Mouse (Mus musculus) intestine, embryonic 15.5 days (tissue): ENCODE results near the gene Smg9. TPM values are rescaled to one million over a fixed set of nuclear protein-coding genes. Genes with fewer than 3 reads are reported as not detected.

Source experiments
- ATAC-seq: fragments of 200-750 bp; cut with Nextera tagmentation; 2 replicates; pipeline ENCODE4 v1.8.0; 2017; ENCODE audit warnings: moderate TSS enrichment, moderate library complexity
- H3K27ac ChIP-seq: fragments of 300-500 bp; sonication (generic); 2 replicates; pipeline ENCODE4 v1.5.1; 2015; ENCODE audit warnings: mild to moderate bottlenecking, inconsistent platforms
- H3K27me3 ChIP-seq: fragments of 300-500 bp; sonication (generic); replicated peaks from 2 replicates; pipeline ENCODE4 v1.6.1; 2015; ENCODE audit warnings: inconsistent platforms
- H3K36me3 ChIP-seq: fragments of 300-500 bp; sonication (generic); 2 replicates; pipeline ENCODE4 v1.6.1; 2015; ENCODE audit warnings: inconsistent platforms
- H3K4me1 ChIP-seq: fragments of 300-500 bp; sonication (generic); replicated peaks from 2 replicates; pipeline ENCODE4 v1.6.1; 2015; ENCODE audit warnings: inconsistent platforms
- H3K4me2 ChIP-seq: fragments of 300-500 bp; sonication (generic); replicated peaks from 2 replicates; pipeline ENCODE4 v1.6.1; 2015; ENCODE audit warnings: mild to moderate bottlenecking, inconsistent platforms
- H3K4me3 ChIP-seq: fragments of 300-500 bp; sonication (generic); replicated peaks from 2 replicates; pipeline ENCODE4 v1.5.1; 2015; ENCODE audit warnings: inconsistent platforms
- H3K9ac ChIP-seq: fragments of 300-500 bp; sonication (generic); 2 replicates; pipeline ENCODE4 v1.6.1; 2015; ENCODE audit warnings: inconsistent platforms
- H3K9me3 ChIP-seq: fragments of 300-500 bp; sonication (generic); 2 replicates; pipeline ENCODE4 v1.6.1; 2016; ENCODE audit warnings: inconsistent platforms
- WGBS: fragments of 180-500 bp; shearing (Covaris S2); methylation state at CpG from one replicate; pipeline ENCODE4 v1.1.7; 2015; 5-methylcytosine and 5-hydroxymethylcytosine counted together
- polyA plus RNA-seq: library from polyadenylated mRNA; unstranded; fragments of >200 nt; fragmentation: Nextera tagmentation; extraction: Ambion mirVana; gene quantifications from 2 replicates; pipeline ENCODE4 v1.2.1, GENCODE M21; 2015

Gene Smg9
- polyA plus RNA-seq, 1 experiment from 2014 or later = 19.6 TPM

GRCm38 (mm10) chr7:24369731-24370541 lies 29.5 kb upstream of the Smg9 start, which contains the start of gene Kcnn4:
Gene Kcnn4, plus strand, starts transcription at chr7:24370263.
- WGBS = 36% methylated on average over 23 of the region's 23 CpGs
- Histone ChIP-seq H3K4me3 (0 out of 2 replicates have a peak within 1 kb of the TSS, but pooled peaks have one; percentile 9), H3K36me3 (no peaks in the 10 kb centered on the region), H3K9me3 (no peaks in the 10 kb centered on the region), H3K27ac (no peak within 1 kb of the TSS), H3K27me3 (no peaks in the 10 kb centered on the region), H3K4me1 (peaks cover 6% of the 10 kb centered on the region; the same call in 1 of the 2 replicates), H3K9ac (no peak within 1 kb of the TSS), H3K4me2 (no peak within 1 kb of the TSS; the same call in 1 of the 2 replicates)
- ATAC-seq = peak; percentile 46; the same call in 1 of the 2 replicates

- 68% methylated on average over 7 of the region's 7 CpGs for WGBS
- ATAC-seq = peak; percentile 50; the same call in 1 of the 2 replicates
- H3K4me2 ChIP-seq = no peak overlapping the region
These were observed 28.2 kb upstream of the Smg9 start for GRCm38 (mm10) chr7:24371012-24371808.

GRCm38 (mm10) chr7:24371809-24372145 lies 27.6 kb upstream of the Smg9 start:
- H3K27me3 ChIP-seq = no peaks in the 10 kb centered on the region
- ATAC-seq = no peak
- H3K9ac ChIP-seq = no peak overlapping the region
- 59% methylated on average over 3 of the region's 3 CpGs for WGBS
- H3K9me3 ChIP-seq = no peaks in the 10 kb centered on the region
- no peak overlapping the region for H3K4me2 ChIP-seq
- H3K4me1 ChIP-seq = peaks cover 9% of the 10 kb centered on the region; the same call in 1 of the 2 replicates
- no peak overlapping the region for H3K27ac ChIP-seq
- no peaks in the 10 kb centered on the region for H3K36me3 ChIP-seq
- H3K4me3 ChIP-seq = no peak overlapping the region

More at GRCm38 (mm10) chr7:24371012-24371808, 28.2 kb upstream of the Smg9 start:
- no peaks in the 10 kb centered on the region for H3K36me3 ChIP-seq
- H3K9ac ChIP-seq = no peak overlapping the region
- H3K4me1 ChIP-seq = peaks cover 6% of the 10 kb centered on the region; the same call in 1 of the 2 replicates
- no peaks in the 10 kb centered on the region for H3K27me3 ChIP-seq
- no peaks in the 10 kb centered on the region for H3K9me3 ChIP-seq
- H3K27ac ChIP-seq = no peak overlapping the region
- H3K4me3 ChIP-seq = no peak overlapping the region

DNA sequence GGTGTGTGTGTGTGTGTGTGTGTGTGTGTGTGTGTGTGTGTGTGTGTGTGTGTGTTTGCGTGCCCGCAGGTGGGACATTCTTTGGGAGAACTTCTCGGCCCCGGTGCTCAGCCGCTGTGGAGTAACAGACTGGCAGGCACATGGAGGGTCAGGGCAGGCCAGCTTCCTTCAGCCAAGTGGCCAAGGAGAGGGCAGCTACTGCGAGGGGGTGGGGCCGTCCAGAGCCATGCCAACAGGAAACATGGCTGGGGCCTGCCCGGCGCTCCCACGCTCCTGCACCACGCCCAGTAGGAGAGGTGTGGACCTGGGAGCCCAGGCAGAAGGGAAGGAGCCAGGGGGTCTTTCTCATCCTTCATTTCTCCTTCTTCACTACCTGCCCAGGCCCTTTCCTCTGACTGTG lies 27.1 kb upstream of the Smg9 start:
- Histone ChIP-seq H3K4me1 (peaks cover 14% of the 10 kb centered on the region), H3K9ac (no peak overlapping the region), H3K9me3 (no peaks in the 10 kb centered on the region), H3K4me3 (no peak overlapping the region), H3K27me3 (peaks cover 3% of the 10 kb centered on the region; the same call in 1 of the 2 replicates), H3K4me2 (no peak overlapping the region), H3K36me3 (no peaks in the 10 kb centered on the region), H3K27ac (no peak overlapping the region)
- 64% methylated on average over 11 of the region's 11 CpGs for WGBS
- peak; percentile 32; the same call in 1 of the 2 replicates for ATAC-seq

- no peak overlapping the region for H3K4me2 ChIP-seq
- H3K9ac ChIP-seq = no peak overlapping the region
- H3K36me3 ChIP-seq = no peaks in the 10 kb centered on the region
- WGBS = 64% methylated on average over 4 of the region's 4 CpGs
- peaks cover 6% of the 10 kb centered on the region; the same call in 1 of the 2 replicates for H3K27me3 ChIP-seq
- H3K4me1 ChIP-seq = peaks cover 16% of the 10 kb centered on the region
- H3K27ac ChIP-seq = no peak overlapping the region
- ATAC-seq = no peak
- H3K4me3 ChIP-seq = no peak overlapping the region
- no peaks in the 10 kb centered on the region for H3K9me3 ChIP-seq
These were observed 26.6 kb upstream of the Smg9 start for GRCm38 (mm10) chr7:24372786-24373185.

GRCm38 (mm10) chr7:24373538-24374379 lies 25.7 kb upstream of the Smg9 start:
- H3K9me3 ChIP-seq = no peaks in the 10 kb centered on the region
- H3K36me3 ChIP-seq = no peaks in the 10 kb centered on the region
- H3K4me3 ChIP-seq = no peak overlapping the region
- 0 out of 2 replicates have a peak overlapping the region, but pooled peaks have one; percentile 19 for H3K4me2 ChIP-seq
- H3K27me3 ChIP-seq = peaks cover 6% of the 10 kb centered on the region; the same call in 1 of the 2 replicates
- WGBS = 42% methylated on average over 20 of the region's 20 CpGs
- 0 out of 2 replicates have a peak overlapping the region, but pooled peaks have one; percentile 6 for H3K27ac ChIP-seq
- peaks cover 16% of the 10 kb centered on the region for H3K4me1 ChIP-seq
- peak; percentile 46 for ATAC-seq
- no peak overlapping the region for H3K9ac ChIP-seq

DNA sequence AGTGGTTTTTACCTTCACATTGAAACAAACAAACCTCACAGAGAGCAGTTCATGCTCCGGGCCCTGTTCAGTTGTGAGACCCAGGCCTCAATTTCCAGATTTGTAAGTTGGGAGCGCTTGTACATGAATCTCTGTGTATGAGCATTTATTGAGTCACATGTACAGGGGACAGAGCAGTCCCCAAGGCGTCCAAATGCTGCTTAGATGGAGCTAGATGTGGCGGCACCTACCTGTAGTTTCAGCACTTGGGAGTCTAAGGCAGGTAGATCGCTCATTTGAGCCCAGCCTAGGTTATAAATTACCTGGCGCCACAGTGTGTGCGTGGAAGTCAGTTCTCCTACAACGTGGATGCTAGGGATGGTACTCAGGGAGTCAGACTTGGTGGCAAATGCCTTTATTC lies 23.0 kb upstream of the Smg9 start:
- H3K36me3 ChIP-seq = no peaks in the 10 kb centered on the region
- WGBS = 79% methylated on average over 8 of the region's 8 CpGs

GRCm38 (mm10) chr7:24377091-24377865 lies 22.1 kb upstream of the Smg9 start:
- Histone ChIP-seq H3K4me2 (peak overlapping the region; percentile 69), H3K27ac (no peak overlapping the region), H3K9me3 (no peaks in the 10 kb centered on the region), H3K4me1 (peaks cover 23% of the 10 kb centered on the region), H3K36me3 (no peaks in the 10 kb centered on the region), H3K4me3 (peak overlapping the region; percentile 29), H3K27me3 (peaks cover 6% of the 10 kb centered on the region; the same call in 1 of the 2 replicates), H3K9ac (no peak overlapping the region)
- WGBS = 8% methylated on average over 49 of the region's 49 CpGs
- ATAC-seq = peak; percentile 92

More for the DNA sequence above, 23.0 kb upstream of the Smg9 start:
- Histone ChIP-seq H3K9me3 (no peaks in the 10 kb centered on the region), H3K4me1 (peaks cover 23% of the 10 kb centered on the region), H3K9ac (no peak overlapping the region), H3K4me3 (no peak overlapping the region), H3K4me2 (peak overlapping the region; percentile 69), H3K27me3 (peaks cover 6% of the 10 kb centered on the region; the same call in 1 of the 2 replicates), H3K27ac (no peak overlapping the region)
- no peak for ATAC-seq

GRCm38 (mm10) chr7:24378049-24378701 lies 21.2 kb upstream of the Smg9 start:
- Histone ChIP-seq H3K36me3 (no peaks in the 10 kb centered on the region), H3K4me3 (no peak overlapping the region), H3K4me1 (peaks cover 23% of the 10 kb centered on the region), H3K27ac (no peak overlapping the region), H3K27me3 (peaks cover 6% of the 10 kb centered on the region; the same call in 1 of the 2 replicates), H3K4me2 (no peak overlapping the region), H3K9ac (no peak overlapping the region), H3K9me3 (no peaks in the 10 kb centered on the region)
- no peak for ATAC-seq
- 70% methylated on average over 10 of the region's 10 CpGs for WGBS

DNA sequence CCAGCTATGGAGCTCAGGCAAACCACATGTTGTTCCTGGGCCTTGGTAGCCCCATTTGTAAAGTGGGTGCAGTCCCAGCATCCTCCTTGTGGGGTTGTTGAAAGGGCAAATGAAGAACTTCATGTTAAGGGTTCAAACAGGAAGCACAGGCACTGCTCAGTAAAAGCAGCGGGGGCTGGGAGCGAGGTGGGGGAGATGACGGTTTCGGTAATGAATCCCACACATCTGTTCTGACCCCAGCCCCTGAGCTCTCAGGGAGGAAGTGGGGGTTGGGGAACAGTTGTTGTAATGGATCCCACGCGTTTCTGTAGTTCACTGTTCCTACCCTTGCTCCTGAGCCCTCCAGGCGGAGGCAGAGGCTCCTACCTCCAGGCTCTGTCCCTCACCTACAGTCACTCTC lies 19.5 kb upstream of the Smg9 start:
- H3K4me1 ChIP-seq = peaks cover 18% of the 10 kb centered on the region
- no peak overlapping the region for H3K4me2 ChIP-seq
- no peak overlapping the region for H3K27ac ChIP-seq
- H3K9ac ChIP-seq = no peak overlapping the region
- ATAC-seq = no peak
- WGBS = 50% methylated on average over 7 of the region's 7 CpGs
- H3K4me3 ChIP-seq = no peak overlapping the region
- H3K27me3 ChIP-seq = peaks cover 6% of the 10 kb centered on the region
- H3K36me3 ChIP-seq = no peaks in the 10 kb centered on the region
- H3K9me3 ChIP-seq = no peaks in the 10 kb centered on the region
